ENCODE assay signal across 9 mouse cellular contexts in genomic region chr16:92699531-92700397, GRCm38 (mm10).
DNase-seq lines count a peak whose midpoint lies in the region; ATAC-seq and TF ChIP-seq lines count a peak whose summit lies in the region.
"Had no signal": no experiment of that assay in that cellular context is flagged by ENCODE, and none has a peak within 500 bp of the region (broad histone marks: within the 10 kb centered on the region; RNA-seq: fewer than 3 reads in every experiment).

No protein-coding gene starts in this region.

- no peak for TF ChIP-seq CTCF in forebrain, postnatal 0 days (IDR thresholded peaks at IDR 0.05; ENCODE audit: low read depth)

- H3K27ac ChIP-seq in forebrain, embryonic 11.5 days (ENCODE audit: low read depth, low read length) = no peak overlapping the region
- no peak overlapping the region for H3K27ac ChIP-seq in forebrain, postnatal 0 days (ENCODE audit: low read depth, low read length)
- H3K27ac ChIP-seq in midbrain, embryonic 12.5 days (replicated peaks) = no peak overlapping the region
- no peak overlapping the region for H3K27ac ChIP-seq in midbrain, embryonic 15.5 days
- H3K27ac ChIP-seq in limb, embryonic 14.5 days (replicated peaks; ENCODE audit: low read depth, low read length) = no peak overlapping the region
- no peak overlapping the region for H3K27ac ChIP-seq in stomach, embryonic 16.5 days (ENCODE audit: low read length)

- peaks cover 63% of the 10 kb centered on the region for H3K27me3 ChIP-seq in forebrain, embryonic 11.5 days (ENCODE audit: control insufficient read depth, insufficient read depth, low read length)
- peaks cover 68% of the 10 kb centered on the region for H3K27me3 ChIP-seq in forebrain, postnatal 0 days (ENCODE audit: insufficient read depth, low read length)
- H3K27me3 ChIP-seq in midbrain, embryonic 12.5 days = peaks cover 79% of the 10 kb centered on the region
- H3K27me3 ChIP-seq in midbrain, embryonic 15.5 days (replicated peaks) = peaks cover 62% of the 10 kb centered on the region
- peaks cover 38% of the 10 kb centered on the region for H3K27me3 ChIP-seq in limb, embryonic 14.5 days (ENCODE audit: control insufficient read depth, insufficient read depth, low read length)
- peaks cover 29% of the 10 kb centered on the region for H3K27me3 ChIP-seq in stomach, embryonic 16.5 days (ENCODE audit: control insufficient read depth, insufficient read depth, low read length)

- no peak overlapping the region for H3K9ac ChIP-seq in forebrain, embryonic 11.5 days (ENCODE audit: low read length)
- no peak overlapping the region for H3K9ac ChIP-seq in forebrain, postnatal 0 days
- no peak overlapping the region for H3K9ac ChIP-seq in midbrain, embryonic 12.5 days (replicated peaks)
- H3K9ac ChIP-seq in midbrain, embryonic 15.5 days = no peak overlapping the region
- no peak overlapping the region for H3K9ac ChIP-seq in limb, embryonic 14.5 days (ENCODE audit: low read depth, low read length, severe bottlenecking)
- H3K9ac ChIP-seq in stomach, embryonic 16.5 days (ENCODE audit: low read length) = no peak overlapping the region

- H3K4me3 ChIP-seq in forebrain, embryonic 11.5 days (ENCODE audit: low read depth, low read length) = no peak overlapping the region
- no peak overlapping the region for H3K4me3 ChIP-seq in forebrain, postnatal 0 days (ENCODE audit: low read depth, low read length)
- no peak overlapping the region for H3K4me3 ChIP-seq in midbrain, embryonic 12.5 days
- no peak overlapping the region for H3K4me3 ChIP-seq in midbrain, embryonic 15.5 days
- peak overlapping the region; percentile 18 for H3K4me3 ChIP-seq in limb, embryonic 14.5 days (replicated peaks; ENCODE audit: low read length)
- H3K4me3 ChIP-seq in stomach, embryonic 16.5 days (replicated peaks; ENCODE audit: low read length) = peak overlapping the region; percentile 17; the same call in 1 of the 2 replicates

- peak; percentile 61 for DNase-seq in forebrain, embryonic 11.5 days (ENCODE audit: low spot score)
- DNase-seq in forebrain, postnatal 0 days = no peak
- peak; percentile 21 for DNase-seq in limb, embryonic 14.5 days (ENCODE audit: low spot score)
- no peak for DNase-seq in adrenal gland, postnatal 14 days
- no peak for DNase-seq in cerebellum, adult 11 months
- DNase-seq: gastrocnemius, postnatal 36 days had no signal

- 3% methylated on average over 27 of the region's 27 CpGs for WGBS in forebrain, embryonic 11.5 days
- 3% methylated on average over 27 of the region's 27 CpGs for WGBS in forebrain, postnatal 0 days
- 3% methylated on average over 27 of the region's 27 CpGs for WGBS in midbrain, embryonic 12.5 days
- WGBS in midbrain, embryonic 15.5 days = 3% methylated on average over 27 of the region's 27 CpGs
- WGBS in limb, embryonic 14.5 days = 3% methylated on average over 27 of the region's 27 CpGs
- 8% methylated on average over 27 of the region's 27 CpGs for WGBS in stomach, embryonic 16.5 days

- H3K4me1 ChIP-seq in forebrain, embryonic 11.5 days (replicated peaks; ENCODE audit: control insufficient read depth, insufficient read depth, low read length) = peaks cover 23% of the 10 kb centered on the region
- peaks cover 13% of the 10 kb centered on the region for H3K4me1 ChIP-seq in forebrain, postnatal 0 days (ENCODE audit: insufficient read depth)
- peaks cover 31% of the 10 kb centered on the region for H3K4me1 ChIP-seq in midbrain, embryonic 12.5 days
- peaks cover 41% of the 10 kb centered on the region for H3K4me1 ChIP-seq in midbrain, embryonic 15.5 days
- peaks cover 41% of the 10 kb centered on the region for H3K4me1 ChIP-seq in limb, embryonic 14.5 days (ENCODE audit: control insufficient read depth, insufficient read depth, low read length)
- H3K4me1 ChIP-seq in stomach, embryonic 16.5 days (ENCODE audit: control insufficient read depth, insufficient read depth, low read length) = peaks cover 14% of the 10 kb centered on the region

- no peak overlapping the region for H3K4me2 ChIP-seq in forebrain, embryonic 11.5 days (ENCODE audit: low read depth, low read length, severe bottlenecking)
- no peak overlapping the region for H3K4me2 ChIP-seq in forebrain, postnatal 0 days (ENCODE audit: low read depth)
- 0 out of 2 replicates have a peak overlapping the region, but pooled peaks have one; percentile 7 for H3K4me2 ChIP-seq in midbrain, embryonic 12.5 days (replicated peaks)
- H3K4me2 ChIP-seq in midbrain, embryonic 15.5 days = no peak overlapping the region
- H3K4me2 ChIP-seq in limb, embryonic 14.5 days (replicated peaks; ENCODE audit: low read depth, low read length, severe bottlenecking) = peak overlapping the region; percentile 100
- H3K4me2 ChIP-seq in stomach, embryonic 16.5 days (ENCODE audit: low read depth, low read length) = peak overlapping the region; percentile 99

- no peaks in the 10 kb centered on the region for H3K36me3 ChIP-seq in forebrain, embryonic 11.5 days (ENCODE audit: control insufficient read depth, insufficient read depth, low read length)
- H3K36me3 ChIP-seq in forebrain, postnatal 0 days (ENCODE audit: insufficient read depth) = no peaks in the 10 kb centered on the region
- no peaks in the 10 kb centered on the region for H3K36me3 ChIP-seq in midbrain, embryonic 12.5 days
- no peaks in the 10 kb centered on the region for H3K36me3 ChIP-seq in midbrain, embryonic 15.5 days (replicated peaks)
- H3K36me3 ChIP-seq in limb, embryonic 14.5 days (ENCODE audit: control insufficient read depth, insufficient read depth, low read length) = no peaks in the 10 kb centered on the region
- H3K36me3 ChIP-seq in stomach, embryonic 16.5 days (ENCODE audit: control insufficient read depth, insufficient read depth, low read length) = no peaks in the 10 kb centered on the region

- no peak for TF ChIP-seq POLR2A in limb, embryonic 14.5 days (IDR thresholded peaks at IDR 0.05; ENCODE audit: borderline replicate concordance, extremely low read depth, insufficient read depth, insufficient read length)

- ATAC-seq in forebrain, embryonic 11.5 days (replicated peaks; ENCODE audit: low FRiP score) = no peak
- ATAC-seq in forebrain, postnatal 0 days = no peak
- ATAC-seq in midbrain, embryonic 12.5 days (ENCODE audit: low FRiP score, low read depth) = no peak
- ATAC-seq in midbrain, embryonic 15.5 days (replicated peaks) = no peak
- ATAC-seq in limb, embryonic 14.5 days (ENCODE audit: low FRiP score, low read depth) = no peak
- ATAC-seq in stomach, embryonic 16.5 days (ENCODE audit: insufficient read depth, low FRiP score) = no peak

- no peaks in the 10 kb centered on the region for H3K9me3 ChIP-seq in forebrain, embryonic 11.5 days (ENCODE audit: control insufficient read depth, low read length)
- no peaks in the 10 kb centered on the region for H3K9me3 ChIP-seq in forebrain, postnatal 0 days (ENCODE audit: low read length)
- no peaks in the 10 kb centered on the region for H3K9me3 ChIP-seq in midbrain, embryonic 12.5 days
- no peaks in the 10 kb centered on the region for H3K9me3 ChIP-seq in midbrain, embryonic 15.5 days
- no peaks in the 10 kb centered on the region for H3K9me3 ChIP-seq in limb, embryonic 14.5 days (ENCODE audit: control insufficient read depth, low read length)
- no peaks in the 10 kb centered on the region for H3K9me3 ChIP-seq in stomach, embryonic 16.5 days (replicated peaks; ENCODE audit: control insufficient read depth, low read length)

Comparison
In these comparisons a context has a peak if more than half of its experiments do, and no peak if none do; other contexts are left out.
1. DNase-seq: peak in forebrain, embryonic 11.5 days (single experiment) and limb, embryonic 14.5 days (single experiment); none in forebrain, postnatal 0 days (single experiment), adrenal gland, postnatal 14 days (single experiment) and cerebellum, adult 11 months (single experiment).
2. H3K4me2 ChIP-seq: peak in midbrain, embryonic 12.5 days (single experiment), limb, embryonic 14.5 days (single experiment) and stomach, embryonic 16.5 days (single experiment); none in forebrain, embryonic 11.5 days (single experiment), forebrain, postnatal 0 days (single experiment) and midbrain, embryonic 15.5 days (single experiment).
3. H3K4me3 ChIP-seq: peak in limb, embryonic 14.5 days (single experiment) and stomach, embryonic 16.5 days (single experiment); none in forebrain, embryonic 11.5 days (single experiment), forebrain, postnatal 0 days (single experiment), midbrain, embryonic 12.5 days (single experiment) and midbrain, embryonic 15.5 days (single experiment).